Mouse (Mus musculus) heart, embryonic 16.5 days (tissue): ENCODE results near the gene Atp1b3. TPM values are rescaled to one million over a fixed set of nuclear protein-coding genes. Genes with fewer than 3 reads are reported as not detected.
"Not testable (repeated sequence)": the region's sequence is repeated elsewhere in the genome, so short reads cannot be mapped to it uniquely, and the experiment has no call there.

Source experiments
- ATAC-seq: fragments of 200-750 bp; cut with Nextera tagmentation; replicated peaks from 2 replicates; pipeline ENCODE4 v1.8.0; 2017; ENCODE audit warnings: moderate number of reproducible peaks; ENCODE audit not compliant: insufficient read depth, low FRiP score; ENCODE audit errors: extremely low read depth
- H3K27ac ChIP-seq: fragments of 300-500 bp; sonication (generic); 2 replicates; pipeline ENCODE4 v1.5.1; 2014; ENCODE audit warnings: mild to moderate bottlenecking, low read length, control low read depth, moderate library complexity
- H3K27me3 ChIP-seq: fragments of 300-500 bp; sonication (generic); 2 replicates; pipeline ENCODE4 v1.6.1; 2014; ENCODE audit warnings: low read length, mixed read lengths; ENCODE audit not compliant: control insufficient read depth, insufficient read depth
- H3K36me3 ChIP-seq: fragments of 300-500 bp; sonication (generic); 2 replicates; pipeline ENCODE4 v1.6.1; 2014; ENCODE audit not compliant: control insufficient read depth, insufficient read depth
- H3K4me1 ChIP-seq: fragments of 300-500 bp; sonication (generic); 2 replicates; pipeline ENCODE4 v1.6.1; 2014; ENCODE audit warnings: low read length, mixed read lengths; ENCODE audit not compliant: control insufficient read depth, insufficient read depth
- H3K4me2 ChIP-seq: fragments of 300-500 bp; sonication (generic); 2 replicates; pipeline ENCODE4 v1.6.1; 2014; ENCODE audit warnings: low read depth, mild to moderate bottlenecking, control low read depth, low read length
- H3K4me3 ChIP-seq: fragments of 300-500 bp; sonication (generic); 2 replicates; pipeline ENCODE4 v1.5.1; 2014; ENCODE audit warnings: mild to moderate bottlenecking, control low read depth, low read length
- H3K9ac ChIP-seq: fragments of 300-500 bp; sonication (generic); 2 replicates; pipeline ENCODE4 v1.6.1; 2014; ENCODE audit warnings: low read length, control low read depth
- H3K9me3 ChIP-seq: fragments of 300-500 bp; sonication (generic); replicated peaks from 2 replicates; pipeline ENCODE4 v1.6.1; 2016; ENCODE audit warnings: low read length; ENCODE audit not compliant: control insufficient read depth
- WGBS: fragments of 180-500 bp; shearing (Covaris S2); extraction: QIAGEN DNeasy Blood & Tissue Kit; methylation state at CpG from one replicate; pipeline ENCODE4 v1.1.7; 2014; 5-methylcytosine and 5-hydroxymethylcytosine counted together
- polyA plus RNA-seq: library from polyadenylated mRNA; unstranded; fragments of >200 nt; fragmentation: Nextera tagmentation; extraction: Ambion mirVana; gene quantifications from 2 replicates; pipeline ENCODE4 v1.2.1, GENCODE M21; 2015

Gene Atp1b3
- polyA plus RNA-seq = 125 and 136 TPM in 2 replicates

DNA sequence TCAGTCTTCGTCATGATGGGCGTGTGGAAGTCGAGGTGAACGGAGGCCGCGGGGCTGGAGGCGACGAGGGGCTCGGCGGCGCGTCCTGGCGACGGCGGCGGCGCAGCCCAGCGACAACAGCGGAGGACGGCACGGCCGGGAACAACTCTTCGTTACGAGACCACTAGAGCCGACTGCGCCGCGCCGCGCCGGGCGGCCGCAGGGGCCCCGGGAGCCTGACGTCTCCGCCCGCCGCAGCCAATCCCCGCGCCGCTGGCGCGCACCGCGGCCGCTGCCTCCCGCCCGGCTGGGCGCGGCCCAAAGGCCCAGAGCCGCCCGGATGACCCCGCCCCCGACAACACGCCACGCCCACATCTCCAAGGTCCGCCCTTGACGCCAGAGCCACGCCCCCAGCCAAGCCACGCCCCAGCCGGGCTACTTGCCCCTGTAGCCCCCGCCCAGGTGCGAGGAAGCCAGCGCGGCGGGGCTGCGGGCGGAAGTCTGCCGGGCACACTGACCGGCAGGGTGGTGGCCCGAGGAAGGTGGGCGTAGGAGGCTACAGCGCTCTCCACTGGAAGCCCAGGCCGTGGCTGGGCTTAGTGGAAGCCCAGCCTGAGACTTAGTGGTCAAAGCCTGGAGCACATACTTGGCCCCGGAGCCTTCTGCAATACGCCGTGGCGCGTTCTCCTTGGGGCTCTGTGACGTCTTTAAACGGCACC lies at the start of gene Atp1b3:
Gene Atp1b3 (minus strand): TSS at position 302 of the 698 bp plus-strand sequence.
- no peaks in the 10 kb centered on the region for H3K36me3 ChIP-seq
- peak within 1 kb of the TSS; percentile 91 for H3K27ac ChIP-seq
- no peaks in the 10 kb centered on the region for H3K27me3 ChIP-seq
- H3K9ac ChIP-seq = peak within 1 kb of the TSS; percentile 80
- under 1% methylated on average over 78 of the region's 81 CpGs for WGBS
- H3K4me1 ChIP-seq = peaks cover 13% of the 10 kb centered on the region
- ATAC-seq = peak; percentile 97
- peak within 1 kb of the TSS; percentile 91 for H3K4me3 ChIP-seq
- peak within 1 kb of the TSS; percentile 71 for H3K4me2 ChIP-seq
- H3K9me3 ChIP-seq = peaks cover 2% of the 10 kb centered on the region; the same call in 1 of the 2 replicates

- H3K9me3 ChIP-seq = no peaks in the 10 kb centered on the region
- ATAC-seq = 0 out of 2 replicates have a peak, but pooled peaks have one; percentile 2
- peaks cover 15% of the 10 kb centered on the region for H3K4me1 ChIP-seq
- no peaks in the 10 kb centered on the region for H3K27me3 ChIP-seq
- H3K27ac ChIP-seq = peak overlapping the region; percentile 42; the same call in 1 of the 2 replicates
- 49% methylated on average over 9 of the region's 9 CpGs for WGBS
- H3K4me3 ChIP-seq = no peak overlapping the region
- no peak overlapping the region for H3K9ac ChIP-seq
- no peaks in the 10 kb centered on the region for H3K36me3 ChIP-seq
- H3K4me2 ChIP-seq = no peak overlapping the region
Observed at GRCm38 (mm10) chr9:96412821-96413405, 48.7 kb upstream of the Atp1b3 start.

DNA sequence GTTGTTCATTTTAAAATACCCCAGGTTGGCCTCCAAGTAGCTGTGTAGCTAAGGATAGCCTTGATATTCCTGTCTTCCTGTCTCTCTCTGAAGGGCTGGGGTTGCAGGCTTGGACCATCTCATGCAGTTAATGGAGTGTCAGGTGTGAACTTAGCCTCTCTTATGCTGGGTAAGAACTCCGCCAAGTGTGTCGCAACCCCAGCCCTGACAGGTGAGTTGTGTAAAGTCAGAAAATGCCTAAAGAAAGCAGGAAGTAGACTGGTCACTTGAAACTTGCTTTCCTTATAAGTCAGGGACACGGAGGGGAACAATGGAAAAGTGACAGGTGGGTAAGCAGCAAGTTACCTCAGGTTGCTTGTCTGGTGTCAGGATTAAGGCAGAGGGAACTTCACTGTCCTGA lies 40.1 kb upstream of the Atp1b3 start:
- Histone ChIP-seq H3K4me2 (no peak overlapping the region), H3K27me3 (no peaks in the 10 kb centered on the region), H3K4me3 (no peak overlapping the region), H3K9ac (no peak overlapping the region), H3K4me1 (no peaks in the 10 kb centered on the region), H3K36me3 (no peaks in the 10 kb centered on the region), H3K27ac (no peak overlapping the region), H3K9me3 (no peaks in the 10 kb centered on the region)
- ATAC-seq = no peak
- WGBS = 85% methylated on average over 3 of the region's 3 CpGs

- H3K27ac ChIP-seq, H3K4me3 ChIP-seq, H3K27me3 ChIP-seq, H3K4me1 ChIP-seq, H3K9me3 ChIP-seq, H3K9ac ChIP-seq, H3K4me2 ChIP-seq, H3K36me3 ChIP-seq, ATAC-seq: not testable (repeated sequence)
- 93% methylated on average over 3 of the region's 3 CpGs for WGBS
Observed at GRCm38 (mm10) chr9:96399916-96400315, 35.7 kb upstream of the Atp1b3 start.

- no peak for ATAC-seq
- peak overlapping the region; percentile 54 for H3K27ac ChIP-seq
Observed at GRCm38 (mm10) chr9:96399425-96399878, 35.2 kb upstream of the Atp1b3 start.

GRCm38 (mm10) chr9:96398614-96399013 lies 34.4 kb upstream of the Atp1b3 start:
- ATAC-seq = peak; percentile 28; the same call in 1 of the 2 replicates
- Histone ChIP-seq H3K36me3 (no peaks in the 10 kb centered on the region), H3K9ac (no peak overlapping the region), H3K27me3 (no peaks in the 10 kb centered on the region), H3K4me3 (no peak overlapping the region), H3K4me1 (0 out of 2 replicates have a peak, but pooled peaks cover 2% of the 10 kb centered on the region), H3K4me2 (no peak overlapping the region), H3K27ac (peak overlapping the region; percentile 66), H3K9me3 (no peaks in the 10 kb centered on the region)
- 30% methylated on average over 4 of the region's 4 CpGs for WGBS

More at GRCm38 (mm10) chr9:96399425-96399878, 35.2 kb upstream of the Atp1b3 start:
- H3K36me3 ChIP-seq = no peaks in the 10 kb centered on the region
- H3K27me3 ChIP-seq = no peaks in the 10 kb centered on the region
- no peak overlapping the region for H3K4me2 ChIP-seq
- H3K4me1 ChIP-seq = 0 out of 2 replicates have a peak, but pooled peaks cover 2% of the 10 kb centered on the region
- H3K9ac ChIP-seq = no peak overlapping the region
- H3K4me3 ChIP-seq = no peak overlapping the region
- no peaks in the 10 kb centered on the region for H3K9me3 ChIP-seq
- WGBS = 59% methylated on average over 6 of the region's 6 CpGs

DNA sequence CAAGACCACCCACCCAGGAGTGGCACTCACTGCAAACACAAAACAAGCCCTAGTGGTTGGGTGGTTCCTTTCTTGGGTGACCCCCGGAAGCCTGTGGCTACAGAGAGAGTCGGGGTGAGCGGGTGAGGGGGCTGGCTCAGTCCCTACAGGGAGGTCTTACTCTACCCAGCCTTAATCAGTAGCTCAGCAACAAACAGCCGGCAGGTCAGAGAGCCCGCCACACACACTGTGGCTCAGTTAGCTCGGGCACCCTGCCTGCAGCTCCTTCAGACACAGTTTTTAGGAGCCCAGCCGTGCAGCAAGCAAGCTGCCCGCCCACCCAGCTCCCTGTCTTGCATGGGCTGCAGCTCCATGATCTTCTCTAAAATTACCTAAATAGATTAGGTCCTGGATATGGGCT lies 33.9 kb upstream of the Atp1b3 start:
- Histone ChIP-seq H3K36me3 (no peaks in the 10 kb centered on the region), H3K27me3 (no peaks in the 10 kb centered on the region), H3K27ac (peak overlapping the region; percentile 66), H3K4me3 (no peak overlapping the region), H3K4me1 (0 out of 2 replicates have a peak, but pooled peaks cover 3% of the 10 kb centered on the region), H3K9ac (no peak overlapping the region), H3K9me3 (no peaks in the 10 kb centered on the region), H3K4me2 (no peak overlapping the region)
- ATAC-seq = no peak
- 48% methylated on average over 8 of the region's 8 CpGs for WGBS

GRCm38 (mm10) chr9:96394910-96395690 lies 30.9 kb upstream of the Atp1b3 start:
- Histone ChIP-seq H3K27me3 (no peaks in the 10 kb centered on the region), H3K27ac (peak overlapping the region; percentile 55; the same call in 1 of the 2 replicates), H3K9me3 (no peaks in the 10 kb centered on the region), H3K4me2 (no peak overlapping the region), H3K4me3 (no peak overlapping the region), H3K36me3 (no peaks in the 10 kb centered on the region), H3K9ac (no peak overlapping the region), H3K4me1 (0 out of 2 replicates have a peak, but pooled peaks cover 6% of the 10 kb centered on the region)
- WGBS = 50% methylated on average over 16 of the region's 16 CpGs
- ATAC-seq = 0 out of 2 replicates have a peak, but pooled peaks have one; percentile 37
